Mouse (Mus musculus) kidney, embryonic 15.5 days (tissue): Measurements from ENCODE around the gene H3f3b. TPM values are rescaled to one million over a fixed set of nuclear protein-coding genes. Genes with fewer than 3 reads are reported as not detected.

Experiments used
- ATAC-seq: fragments of 200-750 bp; cut with Nextera tagmentation; replicated peaks from 2 replicates; pipeline ENCODE4 v1.8.0; 2017; ENCODE audit warnings: moderate TSS enrichment; ENCODE audit not compliant: low FRiP score
- H3K27ac ChIP-seq: fragments of 300-500 bp; sonication (generic); 2 replicates; pipeline ENCODE4 v1.5.1; 2015; ENCODE audit warnings: mild to moderate bottlenecking, inconsistent platforms
- H3K27me3 ChIP-seq: fragments of 300-500 bp; sonication (generic); 2 replicates; pipeline ENCODE4 v1.6.1; 2015; ENCODE audit warnings: inconsistent platforms
- H3K36me3 ChIP-seq: fragments of 300-500 bp; sonication (generic); 2 replicates; pipeline ENCODE4 v1.6.1; 2015; ENCODE audit warnings: inconsistent platforms
- H3K4me1 ChIP-seq: fragments of 300-500 bp; sonication (generic); 2 replicates; pipeline ENCODE4 v1.6.1; 2015; ENCODE audit warnings: inconsistent platforms
- H3K4me2 ChIP-seq: fragments of 300-500 bp; sonication (generic); 2 replicates; pipeline ENCODE4 v1.6.1; 2015; ENCODE audit warnings: moderate library complexity, mild to moderate bottlenecking, inconsistent platforms
- H3K4me3 ChIP-seq: fragments of 300-500 bp; sonication (generic); replicated peaks from 2 replicates; pipeline ENCODE4 v1.5.1; 2015; ENCODE audit warnings: mild to moderate bottlenecking, inconsistent platforms
- H3K9ac ChIP-seq: fragments of 300-500 bp; sonication (generic); 2 replicates; pipeline ENCODE4 v1.6.1; 2015; ENCODE audit warnings: mild to moderate bottlenecking, inconsistent platforms
- H3K9me3 ChIP-seq: fragments of 300-500 bp; sonication (generic); replicated peaks from 2 replicates; pipeline ENCODE4 v1.6.1; 2016; ENCODE audit warnings: inconsistent platforms
- WGBS: fragments of 180-500 bp; shearing (Covaris S2); methylation state at CpG from one replicate; pipeline ENCODE4 v1.1.7; 2015; ENCODE audit warnings: mixed read lengths; 5-methylcytosine and 5-hydroxymethylcytosine counted together
- polyA plus RNA-seq: library from polyadenylated mRNA; unstranded; fragments of >200 nt; fragmentation: Nextera tagmentation; extraction: Ambion mirVana; gene quantifications from 2 replicates; pipeline ENCODE4 v1.2.1, GENCODE M21; 2015

Gene H3f3b
- polyA plus RNA-seq, 1 experiment from 2014 or later = 1,673 TPM

DNA sequence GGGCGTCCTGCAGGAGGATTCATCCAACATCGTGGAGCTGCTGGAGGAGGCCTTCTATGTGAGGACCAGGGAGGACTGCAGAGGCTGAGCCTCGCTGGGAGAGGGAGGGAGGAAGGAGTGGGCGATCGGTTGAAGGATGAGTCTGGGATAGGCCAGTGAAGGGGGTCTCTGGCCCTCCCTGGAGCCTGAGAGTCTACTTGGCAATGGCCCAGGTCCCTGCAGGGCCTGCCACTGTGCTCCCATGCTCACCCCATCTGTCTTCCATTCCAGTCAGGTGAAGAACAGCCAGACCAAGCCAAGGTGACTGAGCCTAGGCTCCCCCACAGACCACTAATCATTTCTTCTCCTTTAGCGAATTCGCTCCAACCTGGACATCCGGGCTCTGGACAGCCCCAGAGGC is 44.5 kb downstream of the H3f3b start:
- Histone ChIP-seq H3K4me2 (no peak overlapping the region), H3K27me3 (0 out of 2 replicates have a peak, but pooled peaks cover 3% of the 10 kb centered on the region), H3K4me1 (no peaks in the 10 kb centered on the region), H3K27ac (no peak overlapping the region), H3K36me3 (no peaks in the 10 kb centered on the region), H3K4me3 (no peak overlapping the region), H3K9me3 (no peaks in the 10 kb centered on the region), H3K9ac (no peak overlapping the region)
- no peak for ATAC-seq
- 74% methylated on average over 8 of the region's 8 CpGs for WGBS

DNA sequence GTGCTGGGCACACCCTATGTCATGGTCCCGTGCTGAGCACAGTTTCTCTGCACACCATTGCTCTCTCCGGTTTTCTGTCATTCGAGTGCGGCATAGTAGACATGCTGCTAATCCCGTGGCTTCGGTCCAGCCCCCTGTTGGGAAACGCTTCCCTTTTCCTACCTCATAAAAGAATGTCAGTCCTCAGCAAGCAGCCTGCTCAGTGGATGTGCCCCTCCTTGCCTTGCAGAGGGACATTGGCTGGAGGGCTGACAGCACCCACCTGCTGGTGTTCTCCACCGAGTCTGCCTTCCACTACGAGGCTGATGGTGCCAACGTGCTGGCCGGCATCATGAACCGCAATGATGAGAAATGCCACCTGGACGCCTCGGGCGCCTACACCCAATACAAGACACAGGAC is 45.3 kb downstream of the H3f3b start:
- ATAC-seq = no peak
- 87% methylated on average over 15 of the region's 15 CpGs for WGBS
- Histone ChIP-seq H3K9ac (no peak overlapping the region), H3K4me2 (no peak overlapping the region), H3K4me3 (no peak overlapping the region), H3K27ac (no peak overlapping the region), H3K4me1 (no peaks in the 10 kb centered on the region), H3K9me3 (no peaks in the 10 kb centered on the region), H3K36me3 (no peaks in the 10 kb centered on the region), H3K27me3 (peaks cover 10% of the 10 kb centered on the region; the same call in 1 of the 2 replicates)

DNA sequence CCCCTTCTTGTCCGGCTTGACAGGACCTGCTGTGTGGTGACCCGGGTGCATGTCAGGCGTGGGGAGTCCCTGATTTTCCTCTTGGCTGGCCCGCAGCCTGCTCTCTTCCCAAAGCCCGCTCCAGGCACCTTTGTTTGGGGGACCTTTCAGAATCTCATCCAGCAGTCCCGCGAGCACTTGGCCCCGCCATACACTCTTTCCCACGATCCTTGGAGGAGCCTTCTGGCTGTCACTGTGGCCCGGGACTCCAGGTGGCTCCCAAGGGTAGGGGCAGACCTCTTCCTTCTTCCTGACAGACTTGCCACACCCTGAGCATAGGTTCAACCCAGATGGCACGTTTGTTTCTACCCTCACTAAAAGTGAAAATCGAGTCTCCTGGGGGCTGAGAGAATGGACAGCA is 52.2 kb downstream of the H3f3b start:
- Histone ChIP-seq H3K9ac (no peak overlapping the region), H3K4me1 (peaks cover 22% of the 10 kb centered on the region), H3K27me3 (peaks cover 49% of the 10 kb centered on the region), H3K4me3 (peak overlapping the region; percentile 50), H3K9me3 (no peaks in the 10 kb centered on the region), H3K4me2 (peak overlapping the region; percentile 79), H3K36me3 (no peaks in the 10 kb centered on the region), H3K27ac (no peak overlapping the region)
- WGBS = 33% methylated on average over 12 of the region's 12 CpGs
- ATAC-seq = no peak

DNA sequence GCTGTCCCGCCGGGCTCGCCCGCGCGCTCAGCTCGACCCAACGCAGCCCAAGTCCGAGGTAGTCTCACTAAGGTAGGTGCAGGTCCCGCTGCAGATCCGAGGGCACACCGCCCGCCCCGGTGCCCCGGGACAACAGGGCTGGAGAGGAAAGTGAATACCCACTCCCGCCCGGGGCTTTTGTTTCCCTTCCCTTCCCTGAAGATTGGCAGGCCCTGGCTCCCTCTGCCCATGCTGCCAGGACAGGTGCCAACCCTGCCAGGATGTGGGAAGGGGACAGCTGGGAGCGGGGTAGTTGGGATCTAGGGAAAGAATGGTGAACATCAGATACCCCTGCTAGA is 52.7 kb downstream of the H3f3b start:
- Histone ChIP-seq H3K36me3 (no peaks in the 10 kb centered on the region), H3K4me2 (peak overlapping the region; percentile 79), H3K9ac (peak overlapping the region; percentile 46), H3K27ac (no peak overlapping the region), H3K4me3 (peak overlapping the region; percentile 50), H3K9me3 (no peaks in the 10 kb centered on the region), H3K27me3 (peaks cover 49% of the 10 kb centered on the region), H3K4me1 (peaks cover 27% of the 10 kb centered on the region)
- WGBS = 4% methylated on average over 18 of the region's 18 CpGs
- no peak for ATAC-seq

DNA sequence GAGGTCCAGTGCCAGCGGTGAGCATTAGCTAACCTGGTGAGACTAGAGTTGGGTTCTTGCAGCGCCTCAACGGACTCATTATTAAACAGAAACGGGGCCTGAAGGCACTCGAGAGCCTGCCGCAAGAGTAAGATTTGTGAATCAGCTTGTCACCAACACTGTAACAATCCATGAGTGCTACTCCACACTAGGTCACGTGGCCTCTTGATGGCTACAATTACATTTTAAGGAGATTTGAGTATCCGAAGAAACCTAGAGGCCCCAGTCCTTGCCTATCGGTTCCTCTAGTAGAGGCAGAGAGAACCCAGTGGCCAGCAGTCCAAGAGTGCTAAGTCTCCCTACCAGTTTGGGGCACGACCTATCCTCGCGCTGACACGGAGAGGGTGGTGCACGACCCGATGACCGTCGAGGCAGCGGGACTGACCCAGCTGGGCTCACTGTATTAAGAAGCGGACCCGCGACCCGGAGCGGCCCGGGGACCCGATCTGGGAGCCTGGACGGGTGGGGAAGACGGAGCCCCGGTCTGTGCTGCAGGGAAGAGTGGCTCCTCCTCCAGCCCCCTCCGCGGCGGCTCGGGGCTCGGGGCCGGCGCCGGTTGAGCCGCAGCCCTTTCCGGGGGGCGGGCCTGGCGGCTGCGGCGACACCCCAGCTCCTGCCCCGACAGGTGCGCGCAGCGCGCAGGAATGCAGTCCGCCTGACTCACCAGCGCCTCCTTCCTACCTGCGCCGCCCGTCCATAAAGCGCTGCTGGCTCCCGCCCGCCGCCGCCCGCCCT is 53.3 kb downstream of the H3f3b start, which contains the start of gene Itgb4:
Gene Itgb4 (plus strand): TSS at position 401 of the 774 bp plus-strand sequence.
- H3K27me3 ChIP-seq = peaks cover 49% of the 10 kb centered on the region
- peaks cover 32% of the 10 kb centered on the region for H3K4me1 ChIP-seq
- H3K9me3 ChIP-seq = no peaks in the 10 kb centered on the region
- no peak within 1 kb of the TSS for H3K27ac ChIP-seq
- ATAC-seq = peak; percentile 59
- H3K36me3 ChIP-seq = no peaks in the 10 kb centered on the region
- 8% methylated on average over 58 of the region's 58 CpGs for WGBS
- H3K4me3 ChIP-seq = peak within 1 kb of the TSS; percentile 50
- peak within 1 kb of the TSS; percentile 79 for H3K4me2 ChIP-seq
- H3K9ac ChIP-seq = peak within 1 kb of the TSS; percentile 46

Other genes starting within 250 kb of the H3f3b start
- gene Caskin2, start 214.3 kb downstream of the H3f3b start, polyA plus RNA-seq = 17.3 and 20.9 TPM in 2 replicates
- gene Tsen54, start 213.2 kb downstream of the H3f3b start, polyA plus RNA-seq = 37.3 and 39.8 TPM in 2 replicates
- 39.1 and 41.0 TPM in 2 replicates for gene Llgl2, start 203.9 kb downstream of the H3f3b start, polyA plus RNA-seq
- gene Myo15b, start 169.6 kb downstream of the H3f3b start, polyA plus RNA-seq = 8.0 and 11.1 TPM in 2 replicates
- gene Smim5, start 128.0 kb downstream of the H3f3b start, polyA plus RNA-seq = 3.9 and 4.1 TPM in 2 replicates
- gene Smim6, start 115.9 kb downstream of the H3f3b start, polyA plus RNA-seq = 9.1 and 9.9 TPM in 2 replicates
- gene Sap30bp, start 94.7 kb downstream of the H3f3b start, polyA plus RNA-seq = 41.6 and 44.5 TPM in 2 replicates
- 21.3 and 24.3 TPM in 2 replicates for gene Recql5, start 94.5 kb downstream of the H3f3b start, polyA plus RNA-seq
- 2.1 and 2.7 TPM in 2 replicates for gene Itgb4, start 53.3 kb downstream of the H3f3b start, polyA plus RNA-seq
- 194 and 208 TPM in 2 replicates for gene Galk1, start 15.2 kb downstream of the H3f3b start, polyA plus RNA-seq
- 37.3 and 40.1 TPM in 2 replicates for gene Unk, start 2.4 kb upstream of the H3f3b start, polyA plus RNA-seq
- gene Unc13d, start 50.0 kb upstream of the H3f3b start, polyA plus RNA-seq = 1.3 and 1.5 TPM in 2 replicates
- 82.1 and 101 TPM in 2 replicates for gene Wbp2, start 59.0 kb upstream of the H3f3b start, polyA plus RNA-seq
- 21.4 and 24.6 TPM in 2 replicates for gene Trim47, start 99.2 kb upstream of the H3f3b start, polyA plus RNA-seq
- 4.5 and 5.4 TPM in 2 replicates for gene Trim65, start 103.2 kb upstream of the H3f3b start, polyA plus RNA-seq
- gene Mrpl38, start 110.9 kb upstream of the H3f3b start, polyA plus RNA-seq = 102 and 112 TPM in 2 replicates
- gene Fbf1, start 140.2 kb upstream of the H3f3b start, polyA plus RNA-seq = 37.4 and 41.4 TPM in 2 replicates
- gene Ten1, start 170.9 kb upstream of the H3f3b start, polyA plus RNA-seq = 75.6 and 79.4 TPM in 2 replicates
- 32.6 and 35.9 TPM in 2 replicates for gene Acox1, start 171.1 kb upstream of the H3f3b start, polyA plus RNA-seq
- 2.8 and 2.9 TPM in 2 replicates for gene Evpl, start 210.1 kb upstream of the H3f3b start, polyA plus RNA-seq
- 91.3 and 96.5 TPM in 2 replicates for gene Srp68, start 246.3 kb upstream of the H3f3b start, polyA plus RNA-seq